Mouse (Mus musculus) common myeloid progenitor, adult 5-6 weeks (primary cell): ENCODE results near the gene Serhl. TPM values are rescaled to one million over a fixed set of nuclear protein-coding genes. Genes with fewer than 3 reads are reported as not detected.
A peak's percentile ranks its signal among the peaks of the same experiment; 100 is the strongest.
"Not testable (repeated sequence)": the region's sequence is repeated elsewhere in the genome, so short reads cannot be mapped to it uniquely, and the experiment has no call there.

Experiments
- ATAC-seq: replicated peaks from 2 replicates; pipeline ENCODE4 v1.8.0; 2016; ENCODE audit warnings: low read depth, mild to moderate bottlenecking, moderate TSS enrichment, inconsistent platforms; ENCODE audit not compliant: poor library complexity, severe bottlenecking
- total RNA-seq: library from RNA; stranded (forward); fragments of 200-1000, 187-1606 nt; gene quantifications from 2 replicates; pipeline ENCODE4 v1.2.3, GENCODE M21; 2017

Serhl gene
- total RNA-seq, 1 experiment from 2014 or later, result 35.2 TPM

GRCm38 (mm10) chr15:83118360-83118759 is 29.1 kb downstream of the Serhl start:
- no peak; the same call in 1 of the 2 replicates for ATAC-seq

GRCm38 (mm10) chr15:83121709-83122565 is 32.6 kb downstream of the Serhl start:
- ATAC-seq, result peak; percentile 37

- peak; percentile 86 for ATAC-seq
Measured at GRCm38 (mm10) chr15:83122566-83123145, 33.4 kb downstream of the Serhl start, which contains the start of gene Rrp7a. Rrp7a (minus strand) TSS chr15:83122801.

- no peak for ATAC-seq
Measured at GRCm38 (mm10) chr15:83124625-83125024, 35.3 kb downstream of the Serhl start.

- no peak for ATAC-seq
Measured at GRCm38 (mm10) chr15:83126582-83126981, 37.3 kb downstream of the Serhl start.

- ATAC-seq, result not testable (repeated sequence)
Measured at GRCm38 (mm10) chr15:83127037-83127436, 37.7 kb downstream of the Serhl start.

GRCm38 (mm10) chr15:83129530-83130231 is 40.4 kb downstream of the Serhl start:
- ATAC-seq, result no peak

DNA sequence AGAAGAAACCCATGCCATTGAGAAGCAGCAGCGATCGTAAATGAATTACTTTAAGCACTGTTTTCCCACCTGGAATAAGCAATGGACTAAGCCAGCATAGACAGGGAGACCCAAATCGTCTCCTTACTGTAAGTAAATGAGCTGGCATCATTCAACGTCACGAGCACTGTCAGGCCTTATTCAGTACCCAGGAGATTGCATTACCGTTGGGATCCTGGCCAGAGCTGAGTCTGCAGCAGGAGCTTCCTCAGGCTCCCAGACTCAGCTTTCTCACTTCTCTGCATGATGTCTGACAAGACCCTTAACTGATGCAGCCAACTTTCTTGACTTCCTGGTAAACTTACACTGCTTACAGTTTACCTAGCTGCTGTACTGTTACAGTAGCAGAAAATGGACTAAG is 45.4 kb downstream of the Serhl start:
- no peak for ATAC-seq

GRCm38 (mm10) chr15:83135654-83136053 is 46.3 kb downstream of the Serhl start:
- ATAC-seq, result no peak

- ATAC-seq, result no peak
Measured at GRCm38 (mm10) chr15:83142861-83143260, 53.6 kb downstream of the Serhl start.

GRCm38 (mm10) chr15:83145541-83145940 is 56.2 kb downstream of the Serhl start:
- ATAC-seq, result no peak

- ATAC-seq, result no peak
Measured at GRCm38 (mm10) chr15:83148395-83148794, 59.1 kb downstream of the Serhl start.

DNA sequence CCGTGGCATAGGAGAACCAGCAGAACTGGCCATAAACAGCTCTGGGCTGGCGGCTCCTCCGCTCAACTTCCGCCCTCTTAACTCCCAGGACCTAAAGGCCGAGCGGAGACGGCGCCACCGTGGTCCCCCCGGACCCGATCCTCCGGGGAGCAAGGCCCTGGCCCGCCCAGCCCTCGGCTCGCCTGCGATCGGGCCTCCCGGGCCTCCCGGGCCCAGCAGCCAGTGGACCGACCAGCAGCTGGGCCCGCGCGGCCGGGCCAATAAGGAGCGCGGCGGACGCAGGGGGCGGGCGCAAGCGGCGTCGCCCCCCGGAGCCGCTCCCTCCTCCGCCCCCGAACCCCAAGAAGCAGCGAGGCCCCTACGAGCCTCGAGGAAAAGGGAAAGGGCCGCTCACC is 59.5 kb downstream of the Serhl start:
- ATAC-seq, result peak; percentile 2; the same call in 1 of the 2 replicates

DNA sequence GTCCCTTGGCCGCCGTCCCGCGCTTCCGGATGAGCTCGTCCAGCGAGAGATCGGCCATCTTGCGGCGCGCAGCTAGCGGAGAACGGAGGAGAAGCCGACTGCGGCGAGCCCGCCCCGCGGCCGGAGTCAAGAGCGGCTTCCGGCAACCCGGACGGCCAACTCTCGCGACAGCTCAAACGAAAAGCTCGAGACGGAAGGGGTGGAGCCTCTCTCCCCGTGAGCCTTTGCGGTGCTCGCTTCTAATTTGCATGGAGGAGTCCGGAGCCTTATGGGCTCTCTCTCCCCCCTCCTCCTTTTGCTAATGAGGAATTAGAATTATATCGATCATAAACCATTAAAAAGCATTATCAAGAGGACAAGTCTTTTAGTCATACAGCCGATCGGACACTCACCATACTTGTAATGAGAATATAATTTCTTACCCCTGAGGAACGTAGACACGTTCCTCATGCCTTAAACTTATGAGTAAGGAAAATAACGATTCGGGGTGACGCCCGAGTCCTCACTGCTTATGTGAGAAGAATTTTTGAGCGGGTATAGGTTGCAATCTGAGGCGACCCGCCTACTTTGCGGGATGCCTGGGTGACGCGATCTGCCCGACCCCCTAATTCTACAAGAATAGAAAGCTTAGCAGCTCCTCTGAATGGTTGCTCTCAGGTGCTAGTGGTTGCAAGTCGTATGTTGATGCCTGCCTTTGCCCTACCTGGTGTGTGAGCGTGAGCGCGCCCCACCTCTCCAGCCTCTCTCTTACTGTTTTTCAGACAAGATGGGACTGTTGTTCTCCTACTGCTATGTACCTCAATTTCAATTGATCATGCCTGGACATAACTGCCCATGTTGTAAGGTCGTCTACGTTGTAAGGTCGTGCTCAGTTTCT is 60.1 kb downstream of the Serhl start, which contains the start of gene Poldip3:
Gene Poldip3, minus strand, starts transcription at position 189 of the 877 bp plus-strand sequence.
- ATAC-seq, result peak; percentile 84

- ATAC-seq, result no peak
Measured at GRCm38 (mm10) chr15:83150073-83150442, 60.8 kb downstream of the Serhl start.

- no peak for ATAC-seq
Measured at GRCm38 (mm10) chr15:83150694-83151093, 61.4 kb downstream of the Serhl start.

DNA sequence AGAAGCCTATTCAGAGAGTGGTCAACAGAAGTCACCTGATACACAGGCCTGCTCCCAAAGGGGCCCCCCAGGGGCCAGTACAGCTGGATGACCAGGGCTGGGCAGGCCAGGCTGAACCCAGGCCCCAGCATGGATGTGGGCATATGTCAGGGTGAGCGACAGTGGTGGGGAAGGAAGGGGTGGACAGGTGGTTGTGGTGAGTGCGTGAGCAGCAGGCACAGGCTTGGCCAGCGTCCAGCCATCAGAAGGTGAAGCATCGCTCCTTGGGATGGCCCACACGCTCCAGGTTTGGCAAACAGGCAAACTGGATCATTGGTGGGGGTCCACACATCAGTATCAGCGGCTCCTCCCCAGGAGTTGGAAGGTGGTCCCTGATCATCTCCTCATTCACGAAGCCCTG is 65.0 kb downstream of the Serhl start:
- ATAC-seq, result no peak

DNA sequence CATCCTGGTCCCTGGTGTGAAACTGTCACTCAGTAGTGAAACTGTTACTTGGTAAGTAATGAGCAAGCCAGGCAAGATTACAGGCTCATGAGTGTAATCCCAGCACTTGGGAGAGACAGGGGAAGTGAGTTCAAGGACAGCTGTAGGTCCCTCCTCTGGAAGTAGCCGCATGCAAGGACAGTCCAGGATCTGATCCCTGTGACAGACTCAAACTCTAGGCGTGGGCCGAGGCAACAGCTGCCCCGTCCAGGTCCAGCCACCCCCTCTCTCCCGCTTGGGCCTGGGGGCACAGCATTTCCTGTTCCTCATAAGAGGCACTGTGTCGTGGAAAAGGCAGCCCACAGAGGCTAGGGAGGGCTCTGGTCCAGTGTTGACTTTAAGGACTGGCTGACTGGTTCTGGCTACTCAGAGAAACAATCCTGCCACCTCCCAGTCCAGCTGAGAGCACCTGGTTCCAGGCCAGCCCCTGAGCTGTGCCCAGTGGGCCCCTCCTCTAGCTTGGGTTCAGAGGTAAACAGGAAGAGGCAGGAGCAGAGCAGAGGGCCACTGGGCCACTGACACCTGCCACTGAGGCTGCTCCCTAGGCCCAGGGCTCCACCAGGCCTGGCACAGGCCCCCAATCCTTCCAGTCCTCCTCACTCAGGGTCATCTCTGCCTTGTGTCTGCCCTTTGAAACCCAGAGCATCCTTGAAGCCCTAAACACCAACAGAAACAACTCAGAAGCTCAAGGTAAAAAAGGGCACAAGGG is 66.5 kb downstream of the Serhl start:
- ATAC-seq, result no peak
